Mouse (Mus musculus): ENCODE data around the gene Egln1. TPM values are rescaled to one million over a fixed set of nuclear protein-coding genes. Genes with fewer than 3 reads are reported as not detected.
A peak's percentile ranks its signal among the peaks of the same experiment; 100 is the strongest.

The Egln1 gene
- total and polyA plus RNA-seq, 2 experiments from 2014 or later = 13.6 to 42.1 TPM

GRCm38 (mm10) chr8:124926351-124926771, 22.8 kb downstream of the Egln1 start:
- H3K9me3 ChIP-seq (ENCODE audit: low read length) = no peaks in the 10 kb centered on the region
- no peak overlapping the region for H3K4me3 ChIP-seq (ENCODE audit: low read depth, low read length)
- no peaks in the 10 kb centered on the region for H3K36me3 ChIP-seq (ENCODE audit: insufficient read depth, low read length)
- H3K4me1 ChIP-seq (ENCODE audit: insufficient read depth, low read length) = no peaks in the 10 kb centered on the region
- no peak for TF ChIP-seq CTCF (IDR thresholded peaks at IDR 0.05)
- no peak overlapping the region for H3K9ac ChIP-seq (replicated peaks; ENCODE audit: low read length, poor library complexity, severe bottlenecking)
- 75% methylated on average over 10 of the region's 10 CpGs for WGBS
- H3K4me2 ChIP-seq (ENCODE audit: low read depth, low read length, poor library complexity, severe bottlenecking) = no peak overlapping the region
- H3K27me3 ChIP-seq (ENCODE audit: insufficient read depth, low read length) = no peaks in the 10 kb centered on the region
- DNase-seq (ENCODE audit: low spot score) (peak; percentile 56), ATAC-seq (ENCODE audit: low FRiP score) (no peak)
- H3K27ac ChIP-seq (ENCODE audit: low read depth, low read length) = no peak overlapping the region

GRCm38 (mm10) chr8:124925544-124926266, 23.4 kb downstream of the Egln1 start:
- TF ChIP-seq CTCF (IDR thresholded peaks at IDR 0.05) = no peak
- Histone ChIP-seq H3K27me3 (ENCODE audit: insufficient read depth, low read length) (no peaks in the 10 kb centered on the region), H3K27ac (ENCODE audit: low read depth, low read length) (no peak overlapping the region), H3K9me3 (ENCODE audit: low read length) (no peaks in the 10 kb centered on the region), H3K4me3 (ENCODE audit: low read depth, low read length) (no peak overlapping the region), H3K9ac (replicated peaks; ENCODE audit: low read length, poor library complexity, severe bottlenecking) (no peak overlapping the region), H3K4me2 (ENCODE audit: low read depth, low read length, poor library complexity, severe bottlenecking) (no peak overlapping the region), H3K4me1 (ENCODE audit: insufficient read depth, low read length) (no peaks in the 10 kb centered on the region), H3K36me3 (ENCODE audit: insufficient read depth, low read length) (no peaks in the 10 kb centered on the region)
- WGBS = 81% methylated on average over 14 of the region's 14 CpGs
- ATAC-seq (ENCODE audit: low FRiP score) = no peak
- no peak for DNase-seq (ENCODE audit: low spot score)

- ATAC-seq (ENCODE audit: low FRiP score) (no peak), DNase-seq (ENCODE audit: low spot score) (no peak)
- WGBS = 74% methylated on average over 15 of the region's 15 CpGs
- Histone ChIP-seq H3K27ac (ENCODE audit: low read depth, low read length) (no peak overlapping the region), H3K9ac (replicated peaks; ENCODE audit: low read length, poor library complexity, severe bottlenecking) (no peak overlapping the region), H3K36me3 (ENCODE audit: insufficient read depth, low read length) (no peaks in the 10 kb centered on the region), H3K9me3 (ENCODE audit: low read length) (no peaks in the 10 kb centered on the region), H3K4me3 (ENCODE audit: low read depth, low read length) (no peak overlapping the region), H3K27me3 (ENCODE audit: insufficient read depth, low read length) (no peaks in the 10 kb centered on the region), H3K4me2 (ENCODE audit: low read depth, low read length, poor library complexity, severe bottlenecking) (no peak overlapping the region), H3K4me1 (ENCODE audit: insufficient read depth, low read length) (no peaks in the 10 kb centered on the region)
- no peak for TF ChIP-seq CTCF (IDR thresholded peaks at IDR 0.05)
Measured at GRCm38 (mm10) chr8:124923971-124924652, 25.0 kb downstream of the Egln1 start.

- Histone ChIP-seq H3K4me3 (ENCODE audit: low read depth, low read length) (no peak overlapping the region), H3K36me3 (ENCODE audit: insufficient read depth, low read length) (no peaks in the 10 kb centered on the region), H3K9ac (replicated peaks; ENCODE audit: low read length, poor library complexity, severe bottlenecking) (no peak overlapping the region), H3K4me1 (ENCODE audit: insufficient read depth, low read length) (no peaks in the 10 kb centered on the region), H3K27me3 (ENCODE audit: insufficient read depth, low read length) (no peaks in the 10 kb centered on the region), H3K4me2 (ENCODE audit: low read depth, low read length, poor library complexity, severe bottlenecking) (no peak overlapping the region), H3K9me3 (ENCODE audit: low read length) (no peaks in the 10 kb centered on the region), H3K27ac (ENCODE audit: low read depth, low read length) (no peak overlapping the region)
- DNase-seq (ENCODE audit: low spot score) (no peak), ATAC-seq (ENCODE audit: low FRiP score) (no peak)
- no peak for TF ChIP-seq CTCF (IDR thresholded peaks at IDR 0.05)
- WGBS = 83% methylated on average over 11 of the region's 11 CpGs
Measured at GRCm38 (mm10) chr8:124922490-124923089, 26.5 kb downstream of the Egln1 start.

- Histone ChIP-seq H3K9ac (replicated peaks; ENCODE audit: low read length, poor library complexity, severe bottlenecking) (no peak overlapping the region), H3K4me2 (ENCODE audit: low read depth, low read length, poor library complexity, severe bottlenecking) (no peak overlapping the region), H3K27ac (ENCODE audit: low read depth, low read length) (no peak overlapping the region), H3K36me3 (ENCODE audit: insufficient read depth, low read length) (no peaks in the 10 kb centered on the region), H3K4me1 (ENCODE audit: insufficient read depth, low read length) (no peaks in the 10 kb centered on the region), H3K27me3 (ENCODE audit: insufficient read depth, low read length) (no peaks in the 10 kb centered on the region), H3K9me3 (ENCODE audit: low read length) (no peaks in the 10 kb centered on the region), H3K4me3 (ENCODE audit: low read depth, low read length) (no peak overlapping the region)
- DNase-seq (ENCODE audit: low spot score) (no peak), ATAC-seq (ENCODE audit: low FRiP score) (no peak)
- WGBS = 75% methylated on average over 18 of the region's 18 CpGs
- TF ChIP-seq CTCF (IDR thresholded peaks at IDR 0.05) = no peak
Measured at GRCm38 (mm10) chr8:124921369-124922279, 27.5 kb downstream of the Egln1 start.

Data from midbrain, postnatal 0 days (tissue).